Mouse (Mus musculus): ENCODE results near the gene Mapre3.

Mapre3 gene

GRCm38 (mm10) chr5:30814424-30815119 is at the start of gene Mapre3:
Gene Mapre3, plus strand, starts transcription at chr5:30814641.
- DNase-seq, result peak; percentile 95

GRCm38 (mm10) chr5:30765596-30766370 is 48.7 kb upstream of the Mapre3 start:
- DNase-seq, result no peak

- DNase-seq, result no peak
Measured at GRCm38 (mm10) chr5:30768082-30768481, 46.4 kb upstream of the Mapre3 start.

DNA sequence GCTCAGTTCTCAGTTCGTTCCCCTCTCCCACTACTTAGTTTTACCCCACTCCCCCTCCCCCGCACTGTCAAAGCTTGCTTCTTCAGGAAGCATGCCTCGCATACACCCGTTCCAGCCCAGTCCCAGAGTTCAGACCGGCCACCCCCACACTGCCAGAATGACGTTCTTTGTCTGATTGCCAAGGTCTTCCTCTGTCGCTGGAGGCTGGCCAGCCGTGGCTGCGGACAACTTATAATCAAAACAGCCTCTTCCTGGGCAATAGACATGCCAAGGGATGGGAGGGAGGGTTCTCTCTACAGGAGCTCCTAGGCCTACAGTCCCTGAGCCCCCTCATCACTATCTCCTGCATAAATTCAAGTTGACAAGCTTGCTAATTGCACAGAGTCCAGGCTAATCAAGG is 45.8 kb upstream of the Mapre3 start:
- peak; percentile 75 for DNase-seq

DNA sequence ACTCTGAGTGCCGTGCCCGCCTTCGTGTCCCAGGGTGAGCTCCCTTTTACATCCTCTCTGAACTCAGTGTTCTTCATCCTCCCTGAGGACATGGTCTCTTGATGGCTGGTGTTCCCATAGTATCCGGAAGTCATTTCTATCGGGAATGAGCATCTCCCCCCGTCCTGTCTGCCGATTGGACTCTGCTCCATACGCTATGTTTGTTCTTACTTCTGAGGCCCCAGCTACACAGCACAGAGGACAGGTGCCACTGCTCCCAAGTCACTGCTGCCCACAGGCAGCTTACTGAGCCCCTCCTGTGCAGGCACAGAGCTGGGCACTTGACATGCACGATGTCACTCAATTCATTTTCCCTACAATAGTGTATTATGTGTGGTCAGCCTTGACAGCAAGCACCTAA is 45.4 kb upstream of the Mapre3 start:
- no peak for DNase-seq

- peak; percentile 90 for DNase-seq
Measured at GRCm38 (mm10) chr5:30774601-30775371, 39.7 kb upstream of the Mapre3 start.

- no peak for DNase-seq
Measured at GRCm38 (mm10) chr5:30780699-30781098, 33.7 kb upstream of the Mapre3 start.

DNA sequence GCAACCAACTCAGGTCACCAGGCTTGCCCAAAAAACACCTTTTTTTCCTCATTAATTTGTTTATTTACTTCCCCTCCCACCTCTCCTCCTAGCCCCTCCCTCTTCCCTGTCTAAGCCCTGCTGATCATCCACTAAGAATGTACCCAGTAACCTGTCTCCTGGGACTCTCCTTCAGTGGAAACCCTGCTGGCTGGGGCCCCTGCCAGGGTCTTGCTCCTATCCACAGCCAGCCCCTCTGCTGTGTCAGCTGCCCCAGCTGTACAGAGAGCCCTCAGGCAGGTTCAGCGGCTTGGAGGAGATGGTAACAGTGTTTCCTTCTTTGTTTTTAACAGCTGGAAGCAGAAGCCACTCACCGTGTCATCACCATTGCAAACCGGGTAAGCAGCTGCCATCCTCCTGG is 33.3 kb upstream of the Mapre3 start:
- peak; percentile 15 for DNase-seq

- DNase-seq, result no peak
Measured at GRCm38 (mm10) chr5:30787381-30787780, 27.1 kb upstream of the Mapre3 start.

DNA sequence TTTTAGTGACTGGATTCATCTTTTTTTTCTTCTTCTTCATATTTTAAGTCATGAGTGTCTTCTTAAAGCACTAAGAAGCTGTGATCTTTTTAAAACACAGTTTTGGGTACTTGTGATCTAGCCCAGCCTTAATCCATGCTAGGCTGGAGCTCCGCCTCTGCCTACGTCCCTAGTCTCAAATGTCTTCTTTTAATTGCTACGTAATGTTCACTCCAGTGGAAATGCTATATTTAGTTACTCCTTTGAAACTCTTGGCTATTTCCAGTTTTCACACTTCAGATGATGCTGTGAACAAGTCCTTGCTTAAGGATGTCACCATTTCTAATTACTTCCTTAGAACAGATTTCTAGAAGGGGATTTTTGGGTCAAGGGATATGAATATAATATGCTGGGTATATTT is 24.4 kb upstream of the Mapre3 start:
- DNase-seq, result no peak

- peak; percentile 82 for DNase-seq
Measured at GRCm38 (mm10) chr5:30796125-30796524, 18.3 kb upstream of the Mapre3 start.

- DNase-seq, result no peak
Measured at GRCm38 (mm10) chr5:30797482-30797881, 17.0 kb upstream of the Mapre3 start.

- no peak for DNase-seq
Measured at GRCm38 (mm10) chr5:30797982-30798381, 16.5 kb upstream of the Mapre3 start.

DNA sequence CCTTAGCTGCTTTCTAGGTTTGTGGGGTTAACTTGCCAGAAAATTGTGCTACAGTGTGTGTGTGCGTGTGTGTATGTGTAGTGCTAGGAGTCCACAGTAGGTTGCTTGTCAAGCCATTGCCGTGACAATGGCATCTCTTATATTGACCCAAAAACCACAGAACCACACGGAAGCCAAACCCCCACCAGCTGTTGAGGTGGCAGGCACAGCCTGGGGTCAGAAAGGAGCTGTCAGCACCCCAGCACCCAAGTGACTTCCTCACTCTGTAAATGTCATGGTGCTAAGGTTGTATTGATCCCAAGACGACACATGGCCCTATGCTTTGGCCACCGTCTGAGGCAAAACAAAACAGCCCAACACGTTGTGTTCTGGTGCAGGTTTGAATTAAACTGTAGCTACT is 15.5 kb upstream of the Mapre3 start:
- DNase-seq, result no peak

DNA sequence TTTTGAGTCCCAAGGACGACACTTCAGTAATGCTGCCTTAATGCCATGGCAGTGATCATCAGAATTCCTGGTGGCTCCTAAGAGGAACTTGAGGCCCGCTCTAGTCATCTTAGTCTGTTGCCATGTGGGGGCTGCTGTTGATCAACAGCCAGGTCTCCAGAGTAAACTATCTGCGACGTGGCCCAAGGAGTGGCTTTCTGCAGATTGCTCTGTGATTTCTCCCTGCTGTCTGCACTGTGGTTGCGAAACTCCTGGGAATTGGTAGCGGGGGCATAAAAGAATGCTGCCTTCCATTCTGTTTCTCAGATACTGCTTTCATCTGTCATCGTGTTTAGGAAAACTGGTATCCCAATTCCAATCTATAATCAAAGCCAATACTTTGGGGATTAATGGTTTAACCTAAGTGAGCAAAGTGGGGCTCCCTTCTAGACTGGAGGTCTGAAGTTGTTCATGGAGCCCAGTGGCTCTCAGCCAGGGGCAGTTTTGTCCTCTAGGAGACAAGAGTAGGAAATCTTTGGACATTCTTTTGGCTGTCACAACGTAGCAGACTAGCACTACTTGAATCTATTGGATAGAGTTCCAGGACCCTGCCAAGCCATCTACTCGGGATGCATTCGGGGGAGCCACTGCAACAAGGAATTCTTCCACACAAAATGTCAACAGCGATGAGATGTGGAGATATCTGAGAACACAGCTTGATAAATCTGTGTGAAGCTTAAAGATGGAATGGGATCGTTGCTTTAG is 11.5 kb upstream of the Mapre3 start:
- no peak for DNase-seq

GRCm38 (mm10) chr5:30806106-30806505 is 8.3 kb upstream of the Mapre3 start:
- DNase-seq, result peak; percentile 91

- DNase-seq, result no peak
Measured at GRCm38 (mm10) chr5:30815120-30815465, 652 bp downstream of the Mapre3 start.

DNA sequence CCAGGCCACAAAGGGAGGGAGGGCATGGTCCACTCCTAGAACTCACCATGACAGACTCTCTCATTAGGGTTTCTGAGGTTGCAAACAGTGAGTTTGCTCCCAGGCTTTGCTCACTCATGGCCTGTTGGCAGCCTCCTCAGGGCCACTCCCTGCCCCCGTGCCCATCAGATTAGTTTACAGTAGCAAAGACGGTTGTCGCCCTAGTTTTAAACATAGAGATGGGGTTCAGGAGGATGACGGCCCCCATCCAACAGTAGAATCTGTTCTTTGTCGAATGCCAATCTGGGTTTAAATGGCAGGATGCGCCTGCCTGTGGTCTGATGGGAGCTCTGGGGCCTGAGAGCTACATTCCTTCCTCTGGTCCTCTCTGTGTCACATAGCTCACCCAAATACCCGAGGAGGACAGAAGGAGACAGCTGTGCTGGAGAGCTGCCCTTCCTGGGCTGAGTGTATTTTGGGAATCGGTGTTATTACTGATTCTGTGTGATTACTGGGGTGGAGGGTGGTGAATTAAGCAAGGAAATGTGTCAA is 1.9 kb downstream of the Mapre3 start:
- DNase-seq, result no peak

GRCm38 (mm10) chr5:30818758-30819309 is 4.4 kb downstream of the Mapre3 start:
- no peak for DNase-seq

DNA sequence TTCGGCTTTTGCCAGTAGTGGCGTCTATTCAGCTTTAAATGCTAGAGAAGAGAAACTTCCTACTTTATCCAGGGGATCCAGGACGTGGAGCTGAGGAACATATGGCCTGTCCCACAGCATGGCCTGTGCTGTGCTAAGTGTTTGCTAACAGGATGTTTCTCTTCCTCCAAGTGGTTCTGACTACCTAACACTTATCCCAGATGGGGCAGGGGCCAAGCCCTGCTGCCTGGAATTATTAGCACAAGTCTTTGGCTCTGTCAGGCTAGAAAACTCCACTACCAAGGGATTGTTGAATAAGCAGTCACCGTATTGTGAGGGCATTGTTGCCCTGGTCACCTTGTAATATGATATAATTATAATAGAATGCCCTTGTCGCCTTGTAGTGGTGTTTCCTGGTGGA is 8.2 kb downstream of the Mapre3 start:
- DNase-seq, result no peak

DNA sequence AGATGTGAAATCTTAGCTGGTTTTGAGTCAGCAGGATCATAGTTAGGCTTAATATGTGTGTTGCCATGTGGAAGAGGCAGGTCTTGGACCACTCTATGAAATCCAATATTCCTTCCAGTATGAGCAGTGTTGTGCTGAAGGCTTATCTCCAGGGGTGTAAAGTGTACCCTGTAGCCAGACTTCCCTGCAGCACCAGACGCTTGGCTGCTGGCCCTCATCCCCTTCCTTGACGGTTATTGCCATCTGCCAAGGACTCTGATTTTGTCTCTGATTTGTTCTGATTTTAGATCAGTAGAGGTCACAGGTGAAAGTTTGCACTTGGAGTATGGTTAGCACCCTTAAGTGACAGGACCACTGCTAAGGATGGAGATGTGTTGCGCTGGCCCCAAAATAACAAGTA is 8.7 kb downstream of the Mapre3 start:
- no peak for DNase-seq

All from retina, postnatal 1 day (tissue).